Mouse (Mus musculus): ENCODE results near the gene Iqsec1. TPM values are rescaled to one million over a fixed set of nuclear protein-coding genes. Genes with fewer than 3 reads are reported as not detected.
A peak's percentile ranks its signal among the peaks of the same experiment; 100 is the strongest.

Gene Iqsec1
- polyA plus RNA-seq, 1 experiment from 2014 or later = 16.9 TPM

GRCm38 (mm10) chr6:90741056-90741420 lies 247.4 kb downstream of the Iqsec1 start:
- Histone ChIP-seq H3K9me3 (no peaks in the 10 kb centered on the region), H3K4me1 (replicated peaks) (peaks cover 19% of the 10 kb centered on the region), H3K27me3 (no peaks in the 10 kb centered on the region), H3K27ac (no peak overlapping the region), H3K4me2 (replicated peaks) (no peak overlapping the region), H3K9ac (replicated peaks) (no peak overlapping the region), H3K36me3 (no peaks in the 10 kb centered on the region), H3K4me3 (replicated peaks) (no peak overlapping the region)
- no peak for ATAC-seq
- 73% methylated on average over 4 of the region's 4 CpGs for WGBS

GRCm38 (mm10) chr6:90740348-90741055 lies 248.0 kb downstream of the Iqsec1 start:
- Histone ChIP-seq H3K4me1 (replicated peaks) (peaks cover 21% of the 10 kb centered on the region), H3K4me3 (replicated peaks) (no peak overlapping the region), H3K36me3 (no peaks in the 10 kb centered on the region), H3K9ac (replicated peaks) (no peak overlapping the region), H3K9me3 (no peaks in the 10 kb centered on the region), H3K4me2 (replicated peaks) (no peak overlapping the region), H3K27ac (no peak overlapping the region), H3K27me3 (no peaks in the 10 kb centered on the region)
- 89% methylated on average over 4 of the region's 4 CpGs for WGBS
- ATAC-seq = no peak

- H3K27me3 ChIP-seq = no peaks in the 10 kb centered on the region
- H3K9me3 ChIP-seq = no peaks in the 10 kb centered on the region
- peak overlapping the region; percentile 95 for H3K4me2 ChIP-seq (replicated peaks)
- 3% methylated on average over 12 of the region's 12 CpGs for WGBS
- H3K36me3 ChIP-seq = no peaks in the 10 kb centered on the region
- H3K9ac ChIP-seq (replicated peaks) = peak overlapping the region; percentile 89
- H3K27ac ChIP-seq = peak overlapping the region; percentile 36
- peak; percentile 86 for ATAC-seq
- peak overlapping the region; percentile 73 for H3K4me3 ChIP-seq (replicated peaks)
- peaks cover 25% of the 10 kb centered on the region for H3K4me1 ChIP-seq (replicated peaks)
Measured at GRCm38 (mm10) chr6:90737376-90737775, 251.1 kb downstream of the Iqsec1 start.

- peaks cover 25% of the 10 kb centered on the region for H3K4me1 ChIP-seq (replicated peaks)
- peak; percentile 70 for ATAC-seq
- H3K9me3 ChIP-seq = no peaks in the 10 kb centered on the region
- H3K27me3 ChIP-seq = no peaks in the 10 kb centered on the region
- under 1% methylated on average over 40 of the region's 52 CpGs for WGBS
- H3K27ac ChIP-seq = peak overlapping the region; percentile 48
- H3K9ac ChIP-seq (replicated peaks) = peak overlapping the region; percentile 89
- no peaks in the 10 kb centered on the region for H3K36me3 ChIP-seq
- peak overlapping the region; percentile 73 for H3K4me3 ChIP-seq (replicated peaks)
- peak overlapping the region; percentile 95 for H3K4me2 ChIP-seq (replicated peaks)
Measured at GRCm38 (mm10) chr6:90736691-90737245, 251.7 kb downstream of the Iqsec1 start.

DNA sequence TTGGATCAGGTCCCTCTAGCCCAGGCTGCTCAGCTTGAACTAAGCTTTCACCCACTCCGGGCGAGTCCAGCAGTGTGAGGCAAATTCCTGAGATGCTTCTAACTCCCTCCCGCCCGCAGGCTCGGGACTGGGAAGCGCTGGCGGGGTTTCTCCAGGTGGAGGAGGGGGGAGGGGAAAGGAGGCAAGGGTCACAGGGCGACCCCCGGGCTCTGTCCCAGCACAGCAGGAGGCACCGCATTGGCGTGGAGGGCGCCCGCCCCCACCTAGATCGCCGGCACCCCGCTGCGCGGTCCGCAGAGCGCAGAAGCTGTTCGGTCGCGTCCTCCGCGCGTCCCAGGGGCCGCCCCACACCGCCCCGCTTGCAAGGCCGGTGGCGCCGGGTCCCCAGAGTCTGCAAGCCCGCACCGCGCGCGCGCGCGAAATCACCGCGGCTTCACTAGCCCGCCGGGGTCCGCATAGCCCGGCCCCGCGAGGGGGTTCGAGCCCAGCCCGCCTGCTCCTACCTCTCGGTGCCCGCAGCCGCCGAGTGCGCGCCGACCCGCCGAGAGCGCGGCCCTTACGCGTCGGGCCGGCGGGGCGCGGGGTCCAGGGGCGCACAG lies 252.3 kb downstream of the Iqsec1 start:
- H3K36me3 ChIP-seq = no peaks in the 10 kb centered on the region
- H3K9ac ChIP-seq (replicated peaks) = peak overlapping the region; percentile 89
- H3K4me3 ChIP-seq (replicated peaks) = peak overlapping the region; percentile 73
- H3K4me2 ChIP-seq (replicated peaks) = peak overlapping the region; percentile 95
- ATAC-seq = peak; percentile 54
- no peaks in the 10 kb centered on the region for H3K9me3 ChIP-seq
- WGBS = under 1% methylated on average over 62 of the region's 69 CpGs
- peaks cover 28% of the 10 kb centered on the region for H3K4me1 ChIP-seq (replicated peaks)
- no peaks in the 10 kb centered on the region for H3K27me3 ChIP-seq
- H3K27ac ChIP-seq = 0 out of 2 replicates have a peak overlapping the region, but pooled peaks have one; percentile 48

GRCm38 (mm10) chr6:90735396-90736036 lies 253.0 kb downstream of the Iqsec1 start:
- H3K9ac ChIP-seq (replicated peaks) = peak overlapping the region; percentile 89
- WGBS = 35% methylated on average over 4 of the region's 4 CpGs
- no peaks in the 10 kb centered on the region for H3K9me3 ChIP-seq
- peak; percentile 7; the same call in 1 of the 2 replicates for ATAC-seq
- H3K4me1 ChIP-seq (replicated peaks) = peaks cover 31% of the 10 kb centered on the region
- no peak overlapping the region for H3K27ac ChIP-seq
- no peaks in the 10 kb centered on the region for H3K36me3 ChIP-seq
- H3K27me3 ChIP-seq = no peaks in the 10 kb centered on the region
- H3K4me3 ChIP-seq (replicated peaks) = peak overlapping the region; percentile 73
- peak overlapping the region; percentile 95 for H3K4me2 ChIP-seq (replicated peaks)

GRCm38 (mm10) chr6:90734806-90735205 lies 253.7 kb downstream of the Iqsec1 start:
- Histone ChIP-seq H3K27me3 (no peaks in the 10 kb centered on the region), H3K4me2 (replicated peaks) (no peak overlapping the region), H3K4me3 (replicated peaks) (no peak overlapping the region), H3K36me3 (no peaks in the 10 kb centered on the region), H3K27ac (no peak overlapping the region), H3K4me1 (replicated peaks) (peaks cover 38% of the 10 kb centered on the region), H3K9ac (replicated peaks) (no peak overlapping the region), H3K9me3 (no peaks in the 10 kb centered on the region)
- ATAC-seq = no peak

GRCm38 (mm10) chr6:90731327-90731726 lies 257.2 kb downstream of the Iqsec1 start:
- no peaks in the 10 kb centered on the region for H3K36me3 ChIP-seq
- no peak overlapping the region for H3K27ac ChIP-seq
- no peak overlapping the region for H3K4me2 ChIP-seq (replicated peaks)
- no peaks in the 10 kb centered on the region for H3K27me3 ChIP-seq
- H3K9me3 ChIP-seq = no peaks in the 10 kb centered on the region
- no peak for ATAC-seq
- 18% methylated on average over 4 of the region's 4 CpGs for WGBS
- peaks cover 57% of the 10 kb centered on the region for H3K4me1 ChIP-seq (replicated peaks)
- no peak overlapping the region for H3K9ac ChIP-seq (replicated peaks)
- H3K4me3 ChIP-seq (replicated peaks) = no peak overlapping the region

- Histone ChIP-seq H3K36me3 (no peaks in the 10 kb centered on the region), H3K4me3 (replicated peaks) (no peak overlapping the region), H3K9ac (replicated peaks) (no peak overlapping the region), H3K27ac (no peak overlapping the region), H3K9me3 (no peaks in the 10 kb centered on the region), H3K4me1 (replicated peaks) (peaks cover 59% of the 10 kb centered on the region), H3K27me3 (no peaks in the 10 kb centered on the region), H3K4me2 (replicated peaks) (no peak overlapping the region)
- ATAC-seq = no peak
- WGBS = 43% methylated on average over 5 of the region's 5 CpGs
Measured at GRCm38 (mm10) chr6:90729829-90730228, 258.7 kb downstream of the Iqsec1 start.

- H3K4me2 ChIP-seq (replicated peaks) = no peak overlapping the region
- H3K27ac ChIP-seq = 0 out of 2 replicates have a peak overlapping the region, but pooled peaks have one; percentile 25
- H3K4me3 ChIP-seq (replicated peaks) = no peak overlapping the region
- WGBS = 6% methylated on average over 1 of the region's 1 CpGs
- H3K9ac ChIP-seq (replicated peaks) = no peak overlapping the region
- peaks cover 67% of the 10 kb centered on the region for H3K4me1 ChIP-seq (replicated peaks)
- H3K36me3 ChIP-seq = no peaks in the 10 kb centered on the region
- H3K27me3 ChIP-seq = no peaks in the 10 kb centered on the region
- no peaks in the 10 kb centered on the region for H3K9me3 ChIP-seq
- ATAC-seq = peak; percentile 69
Measured at GRCm38 (mm10) chr6:90728491-90728931, 260.0 kb downstream of the Iqsec1 start.

DNA sequence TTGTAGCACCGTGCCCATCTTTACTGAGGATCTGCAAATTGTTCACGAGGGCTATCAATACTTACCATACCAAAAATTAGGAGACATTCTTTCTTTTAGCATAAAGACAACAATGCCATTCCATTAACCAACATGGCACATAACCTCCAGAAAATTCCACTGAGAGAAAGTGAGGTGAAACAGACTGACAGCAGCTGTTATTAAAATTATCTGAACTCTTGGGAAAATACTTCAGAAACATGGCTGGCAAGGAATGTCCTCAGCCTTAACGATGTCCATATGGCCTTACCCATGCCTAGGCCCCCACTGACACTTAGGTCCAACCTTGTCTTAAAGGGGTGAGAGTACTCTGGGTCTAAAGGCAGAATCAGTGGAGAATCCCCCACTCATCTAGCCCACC lies 260.7 kb downstream of the Iqsec1 start:
- peaks cover 72% of the 10 kb centered on the region for H3K4me1 ChIP-seq (replicated peaks)
- H3K36me3 ChIP-seq = no peaks in the 10 kb centered on the region
- H3K4me3 ChIP-seq (replicated peaks) = no peak overlapping the region
- no peak overlapping the region for H3K9ac ChIP-seq (replicated peaks)
- H3K27ac ChIP-seq = 0 out of 2 replicates have a peak overlapping the region, but pooled peaks have one; percentile 9
- ATAC-seq = no peak
- H3K27me3 ChIP-seq = no peaks in the 10 kb centered on the region
- WGBS = 85% methylated on average over 3 of the region's 3 CpGs
- no peaks in the 10 kb centered on the region for H3K9me3 ChIP-seq
- H3K4me2 ChIP-seq (replicated peaks) = no peak overlapping the region

DNA sequence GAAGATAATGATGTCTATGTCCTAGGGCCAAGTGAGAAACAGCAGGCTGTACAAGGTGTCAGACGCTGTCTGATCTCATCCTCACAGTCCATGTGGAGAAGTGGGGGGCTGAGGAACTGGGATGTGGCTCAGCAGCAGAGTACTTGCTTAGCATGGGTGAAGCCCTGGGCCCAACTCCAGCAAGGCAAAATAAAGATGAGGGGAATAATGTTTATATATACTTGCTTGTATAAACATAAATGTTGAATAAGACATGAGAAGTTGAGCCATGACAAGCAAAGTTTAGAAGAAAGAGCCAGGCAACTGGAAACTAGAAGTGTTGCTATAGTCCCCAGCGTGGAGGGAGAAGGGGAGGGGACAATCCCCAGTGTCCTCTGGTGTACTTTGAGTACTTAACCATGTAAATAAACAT lies 261.8 kb downstream of the Iqsec1 start:
- Histone ChIP-seq H3K4me3 (replicated peaks) (no peak overlapping the region), H3K36me3 (no peaks in the 10 kb centered on the region), H3K4me2 (replicated peaks) (no peak overlapping the region), H3K9ac (replicated peaks) (no peak overlapping the region), H3K27ac (no peak overlapping the region), H3K9me3 (no peaks in the 10 kb centered on the region), H3K4me1 (replicated peaks) (peaks cover 72% of the 10 kb centered on the region), H3K27me3 (no peaks in the 10 kb centered on the region)
- WGBS = 83% methylated on average over 2 of the region's 2 CpGs
- ATAC-seq = no peak

All from midbrain, embryonic 13.5 days (tissue).